Mouse (Mus musculus) G1E (cell line): ENCODE measurements around the gene Fam20b. TPM values are rescaled to one million over a fixed set of nuclear protein-coding genes. Genes with fewer than 3 reads are reported as not detected.

Experiments
- ATAC-seq: 2 replicates; pipeline ENCODE4 v1.8.0; 2016; ENCODE audit warnings: mild to moderate bottlenecking; ENCODE audit not compliant: insufficient number of reproducible peaks, poor library complexity, low FRiP score, severe bottlenecking; ENCODE audit errors: extremely low read depth
- DNase-seq: peaks from one replicate; pipeline ENCODE4 v3.0.0; 2012; ENCODE audit warnings: low spot score
- H3K27me3 ChIP-seq: 2 replicates; pipeline ENCODE4 v1.6.1; 2012; ENCODE audit warnings: mild to moderate bottlenecking, low read length, inconsistent platforms; ENCODE audit not compliant: insufficient read depth
- H3K36me3 ChIP-seq: replicated peaks from 2 replicates; pipeline ENCODE3; 2012; ENCODE audit warnings: mild to moderate bottlenecking, inconsistent platforms
- H3K4me1 ChIP-seq: 2 replicates; pipeline ENCODE4 v1.6.1; 2012; ENCODE audit warnings: low read depth, low read length, inconsistent platforms, mixed read lengths; ENCODE audit not compliant: insufficient read depth
- H3K4me3 ChIP-seq: 2 replicates; pipeline ENCODE4 v1.5.1; 2012; ENCODE audit warnings: low read depth, mild to moderate bottlenecking, inconsistent platforms, low read length, moderate library complexity, mixed read lengths
- H3K9me3 ChIP-seq: replicated peaks from 2 replicates; pipeline ENCODE4 v1.6.1; 2012; ENCODE audit warnings: inconsistent platforms
- CTCF ChIP-seq: IDR thresholded peaks from 2 replicates; pipeline ENCODE4 v1.5.1; 2012; ENCODE audit warnings: low read depth, low read length, inconsistent platforms, mixed read lengths
- GATA1 ChIP-seq: IDR thresholded peaks from 2 replicates; pipeline ENCODE4 v1.6.1; 2012; ENCODE audit warnings: borderline replicate concordance, low read length, inconsistent platforms, mixed read lengths
- GATA2 ChIP-seq: IDR thresholded peaks from 2 replicates; pipeline ENCODE4 v1.6.1; 2012; ENCODE audit warnings: low read depth, low read length, inconsistent platforms, borderline replicate concordance
- POLR2AphosphoS5 ChIP-seq: IDR thresholded peaks from 2 replicates; pipeline ENCODE4 v1.6.1; 2012; ENCODE audit warnings: low read depth, low read length, inconsistent platforms; ENCODE audit not compliant: insufficient replicate concordance
- TAL1 ChIP-seq: conservative IDR thresholded peaks from 2 replicates; pipeline ENCODE4 v1.6.1; 2012; ENCODE audit warnings: low read depth, low read length, inconsistent platforms, mixed read lengths
- polyA plus RNA-seq: library from polyadenylated mRNA; stranded (reverse); fragments of >175 nt; gene quantifications from 2 replicates; pipeline ENCODE4 v1.2.3, GENCODE M21; 2012
- total RNA-seq, 2 experiments: library from RNA; stranded (forward) in 1 of 2; stranded (reverse) in 1 of 2; fragments of 200-1000 nt in 1 of 2; fragments of >200 nt in 1 of 2; fragmentation: Nextera tagmentation in 1 of 2; gene quantifications; 2 replicates each; pipeline ENCODE4 v1.2.3; 2014 to 2017

Fam20b gene
- total and polyA plus RNA-seq, 3 experiments, result 11.8 to 93.5 (median 43.3) TPM

DNA sequence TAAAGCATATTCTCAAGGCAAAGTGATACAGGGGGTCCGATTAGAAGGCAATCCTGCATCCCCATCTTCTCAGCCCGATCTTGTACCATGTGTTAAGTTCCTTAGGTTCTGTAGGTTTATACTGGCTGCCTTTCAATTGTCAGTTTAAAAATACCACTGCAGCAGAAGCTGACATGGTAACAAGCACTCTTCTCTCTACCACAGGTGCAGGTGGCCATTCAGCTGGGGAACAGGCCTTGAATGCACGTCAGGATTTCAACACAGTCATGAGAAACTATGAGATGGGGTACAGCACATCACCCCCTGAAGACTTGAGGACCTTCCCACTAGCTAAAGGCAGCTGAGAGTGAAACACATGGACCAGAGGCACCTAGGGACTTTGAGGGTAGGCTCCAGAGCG, 15.4 kb downstream of the Fam20b start:
- Histone ChIP-seq H3K36me3 (peaks cover 85% of the 10 kb centered on the region), H3K4me1 (peaks cover 8% of the 10 kb centered on the region), H3K27me3 (no peaks in the 10 kb centered on the region), H3K9me3 (no peaks in the 10 kb centered on the region), H3K4me3 (no peak overlapping the region)
- ATAC-seq, result no peak
- TF ChIP-seq CTCF, result no peak
- TF ChIP-seq GATA2, result no peak
- no peak for TF ChIP-seq POLR2AphosphoS5
- TF ChIP-seq GATA1, result no peak
- no peak for TF ChIP-seq TAL1
- DNase-seq, result no peak

DNA sequence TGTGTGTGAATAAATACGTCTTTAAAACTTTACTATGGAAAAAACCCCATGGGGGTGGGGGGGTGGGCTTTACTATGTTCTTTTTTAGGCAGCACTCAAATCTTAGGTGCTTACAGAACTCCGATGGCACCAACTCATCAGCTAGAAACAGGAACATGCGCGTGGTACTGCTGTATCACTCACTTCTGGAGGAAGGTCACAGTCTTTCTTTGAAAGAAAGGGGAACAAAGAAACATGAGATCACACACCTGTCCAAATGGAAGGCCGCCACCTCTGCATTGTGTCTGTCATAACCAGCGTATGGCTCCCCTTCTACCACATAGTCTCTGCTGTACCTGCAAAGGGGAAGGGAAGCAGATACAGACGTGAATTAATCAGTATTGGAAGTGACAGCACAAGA, 16.7 kb downstream of the Fam20b start:
- ATAC-seq (no peak), DNase-seq (no peak)
- Histone ChIP-seq H3K4me1 (peaks cover 8% of the 10 kb centered on the region), H3K27me3 (no peaks in the 10 kb centered on the region), H3K9me3 (no peaks in the 10 kb centered on the region), H3K4me3 (no peak overlapping the region), H3K36me3 (peaks cover 87% of the 10 kb centered on the region)
- TF ChIP-seq TAL1 (no peak), CTCF (no peak)

DNA sequence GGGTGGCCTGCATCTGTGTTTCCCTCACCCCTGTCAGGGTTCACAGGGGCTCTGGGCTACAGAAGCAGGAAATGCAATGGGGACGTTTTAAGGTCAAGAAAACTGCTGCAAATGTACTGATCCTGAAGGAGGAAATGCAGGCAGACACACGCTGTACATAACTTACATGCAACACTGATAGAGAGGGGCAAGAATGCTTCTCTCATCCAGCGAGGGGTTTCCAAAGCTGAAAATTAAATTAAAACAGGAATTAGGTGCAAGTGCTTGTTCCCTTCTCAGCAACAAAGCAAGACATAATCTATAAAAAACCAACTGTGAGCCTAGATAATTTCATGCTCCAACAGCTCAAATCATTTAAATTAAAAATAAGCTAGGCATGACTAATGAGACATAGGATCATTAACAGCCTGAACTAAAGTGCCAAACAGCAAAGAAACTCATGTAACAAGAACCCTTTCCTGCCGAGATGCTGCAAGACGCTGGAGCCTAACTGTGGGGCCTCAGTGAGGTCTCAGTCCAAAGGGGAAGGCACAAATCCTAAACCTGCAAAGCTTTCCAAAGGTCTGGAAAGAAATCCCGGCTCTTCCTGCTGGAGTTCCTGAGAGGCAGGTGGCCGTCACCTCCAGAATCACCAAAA, 32.7 kb downstream of the Fam20b start:
- H3K4me1 ChIP-seq, result no peaks in the 10 kb centered on the region
- H3K27me3 ChIP-seq, result no peaks in the 10 kb centered on the region
- H3K4me3 ChIP-seq, result no peak overlapping the region
- peaks cover 93% of the 10 kb centered on the region for H3K36me3 ChIP-seq
- no peaks in the 10 kb centered on the region for H3K9me3 ChIP-seq
- TF ChIP-seq CTCF (no peak), TAL1 (no peak), POLR2AphosphoS5 (no peak), GATA2 (no peak), GATA1 (no peak)
- DNase-seq, result no peak
- no peak for ATAC-seq

DNA sequence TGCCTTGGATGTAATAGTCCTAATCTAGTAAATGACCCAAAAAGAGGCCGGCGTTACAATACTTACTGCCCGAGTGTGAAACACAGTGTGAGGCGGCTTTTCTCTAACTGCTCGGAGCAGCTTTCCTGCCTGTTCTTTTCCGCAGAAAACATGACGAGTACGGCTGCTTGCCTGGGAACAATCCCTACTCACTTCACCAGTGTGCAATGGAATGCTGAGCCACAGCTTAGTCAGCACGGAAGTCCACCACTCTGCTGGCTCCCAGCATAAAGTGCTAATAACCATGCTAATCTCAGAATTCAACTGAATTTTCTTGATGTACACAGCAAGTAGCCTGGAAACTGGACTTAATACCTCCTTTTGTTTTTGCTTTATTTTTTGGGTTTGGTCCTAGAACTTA, 39.3 kb downstream of the Fam20b start:
- no peaks in the 10 kb centered on the region for H3K27me3 ChIP-seq
- peaks cover 54% of the 10 kb centered on the region for H3K36me3 ChIP-seq
- ATAC-seq (no peak), DNase-seq (no peak)
- TF ChIP-seq TAL1 (no peak), GATA1 (no peak), GATA2 (no peak), CTCF (no peak), POLR2AphosphoS5 (no peak)
- peaks cover 9% of the 10 kb centered on the region for H3K4me1 ChIP-seq
- no peaks in the 10 kb centered on the region for H3K9me3 ChIP-seq
- no peak overlapping the region for H3K4me3 ChIP-seq

DNA sequence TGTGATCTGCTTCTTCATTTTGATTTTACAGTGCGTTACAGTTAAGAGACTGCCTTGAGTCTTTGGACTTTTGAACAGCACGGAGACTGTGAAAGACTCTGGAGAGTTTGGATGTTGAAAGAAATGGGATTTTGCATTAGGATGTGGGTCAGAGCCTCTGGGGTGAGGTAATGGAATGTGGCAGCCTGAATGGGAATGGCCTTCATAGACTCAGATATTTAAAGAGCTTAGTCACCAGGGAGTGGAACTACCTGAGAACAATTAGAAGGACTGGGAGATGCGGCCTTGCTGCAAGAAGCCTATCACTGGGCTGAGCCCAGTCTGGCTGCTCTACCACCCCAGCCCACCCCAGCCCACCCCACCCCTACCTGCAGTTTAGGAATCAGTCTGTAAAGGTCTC, 41.7 kb downstream of the Fam20b start:
- no peak for ATAC-seq

DNA sequence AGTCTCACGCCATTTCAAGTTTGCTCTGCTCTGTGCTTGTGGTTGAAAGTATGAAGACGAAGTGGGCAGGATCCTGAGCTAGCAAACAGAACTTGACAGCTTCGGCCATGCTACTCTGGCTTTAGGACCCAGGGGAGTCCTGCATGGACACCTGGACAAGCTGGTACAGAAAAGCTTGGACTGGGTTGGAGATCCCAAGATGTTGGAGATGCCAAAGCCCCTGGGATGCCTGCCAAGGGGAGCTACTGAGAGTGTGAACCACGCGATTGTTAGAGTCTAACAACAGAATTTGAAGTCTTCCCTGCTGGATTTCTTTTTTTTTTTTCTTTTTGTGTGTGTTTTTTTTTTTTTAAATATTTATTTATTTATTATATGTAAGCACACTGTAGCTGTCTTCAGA, 42.3 kb downstream of the Fam20b start:
- ATAC-seq (no peak), DNase-seq (no peak)
- Histone ChIP-seq H3K4me3 (no peak overlapping the region), H3K27me3 (peaks cover 4% of the 10 kb centered on the region; the same call in 1 of the 2 replicates), H3K36me3 (peaks cover 30% of the 10 kb centered on the region), H3K9me3 (no peaks in the 10 kb centered on the region), H3K4me1 (peaks cover 31% of the 10 kb centered on the region)
- TF ChIP-seq CTCF, result no peak
- no peak for TF ChIP-seq GATA2
- TF ChIP-seq GATA1, result no peak
- no peak for TF ChIP-seq POLR2AphosphoS5
- TF ChIP-seq TAL1, result no peak

More for the DNA sequence above, 41.7 kb downstream of the Fam20b start:
- peaks cover 4% of the 10 kb centered on the region; the same call in 1 of the 2 replicates for H3K27me3 ChIP-seq
- H3K9me3 ChIP-seq, result no peaks in the 10 kb centered on the region
- TF ChIP-seq POLR2AphosphoS5 (no peak), GATA2 (no peak), CTCF (no peak), TAL1 (no peak), GATA1 (no peak)
- DNase-seq, result no peak
- H3K4me1 ChIP-seq, result peaks cover 31% of the 10 kb centered on the region
- no peak overlapping the region for H3K4me3 ChIP-seq
- H3K36me3 ChIP-seq, result peaks cover 35% of the 10 kb centered on the region

DNA sequence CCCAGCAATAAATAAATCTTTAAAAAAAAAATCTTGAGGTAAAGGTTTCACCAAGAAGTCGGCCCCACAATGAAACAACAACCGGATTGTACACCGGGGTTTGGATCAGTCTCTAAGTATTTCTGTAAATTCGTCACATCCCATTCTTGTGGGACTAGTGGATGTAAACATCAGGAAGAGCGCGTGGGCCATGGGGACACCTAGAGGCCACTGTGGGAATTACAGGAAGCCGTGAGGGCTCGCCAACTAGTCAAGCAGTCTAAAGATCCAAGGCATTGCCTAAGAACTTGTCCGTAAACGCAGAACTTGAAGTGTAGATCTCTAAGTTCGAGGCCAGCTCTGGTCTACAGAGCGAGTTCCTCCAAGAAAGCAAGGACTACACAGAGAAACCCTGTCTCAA, 42.7 kb downstream of the Fam20b start:
- peak; percentile 91 for TF ChIP-seq CTCF
- no peak for TF ChIP-seq POLR2AphosphoS5
- peaks cover 31% of the 10 kb centered on the region for H3K4me1 ChIP-seq
- peaks cover 28% of the 10 kb centered on the region for H3K36me3 ChIP-seq
- no peak overlapping the region for H3K4me3 ChIP-seq
- ATAC-seq (no peak), DNase-seq (peak; percentile 59)
- no peaks in the 10 kb centered on the region for H3K9me3 ChIP-seq
- H3K27me3 ChIP-seq, result peaks cover 4% of the 10 kb centered on the region; the same call in 1 of the 2 replicates
